Mouse (Mus musculus): ENCODE measurements around the gene Atad5. TPM values are rescaled to one million over a fixed set of nuclear protein-coding genes. Genes with fewer than 3 reads are reported as not detected.

Atad5 gene
- total and polyA plus RNA-seq, 3 experiments = 17.1 to 66.9 (median 22.6) TPM

DNA sequence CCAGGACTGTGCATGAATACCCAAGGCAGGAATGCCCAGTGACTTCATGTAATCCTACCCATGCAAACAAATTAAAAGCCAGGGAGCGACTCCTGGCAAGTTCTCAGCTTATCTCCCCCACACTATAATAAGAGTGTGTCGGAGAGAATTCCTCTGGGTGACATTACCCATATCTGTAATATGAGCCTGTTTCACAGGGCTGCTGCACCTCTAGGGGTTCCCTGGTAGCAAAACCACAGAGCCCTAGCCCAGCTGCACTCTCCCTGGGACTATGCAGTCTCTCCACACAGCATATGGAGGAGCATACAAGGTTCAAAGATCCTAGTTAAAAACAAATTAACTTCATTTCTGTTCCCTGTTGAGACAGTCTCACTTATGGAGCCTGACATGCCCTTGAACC is 39.1 kb upstream of the Atad5 start:
- Histone ChIP-seq H3K79me2 (ENCODE audit: control insufficient read depth, insufficient read depth, low read length, poor library complexity) (no peaks in the 10 kb centered on the region), H3K4me1 (ENCODE audit: control insufficient read depth in 1 of 2, insufficient read depth in 2 of 2, low read length in 2 of 2) (no peaks in the 10 kb centered on the region), H3K9me3 (replicated peaks; ENCODE audit: insufficient read depth, low read length) (no peaks in the 10 kb centered on the region), H3K9ac (ENCODE audit: control insufficient read depth, low read depth, low read length, poor library complexity, severe bottlenecking) (no peak overlapping the region), H3K27me3 (ENCODE audit: control insufficient read depth in 1 of 2, insufficient read depth in 2 of 2, low read length in 2 of 2) (no peaks in the 10 kb centered on the region), H3K27ac (ENCODE audit: control insufficient read depth, low read depth, low read length) (no peak overlapping the region), H3K36me3 (ENCODE audit: control insufficient read depth in 1 of 2, insufficient read depth in 2 of 2, low read length in 2 of 2) (peaks cover 0 to 29% of the 10 kb centered on the region in 2 experiments; a peak in 2 of 4 replicates), H3K4me3 (ENCODE audit: control insufficient read depth in 1 of 2, insufficient read depth in 1 of 2, low read depth in 2 of 2, low read length in 2 of 2) (no peak overlapping the region)
- TF ChIP-seq USF1 (IDR thresholded peaks at IDR 0.05; ENCODE audit: low read depth, low read length) (no peak), MYC (IDR thresholded peaks at IDR 0.05; ENCODE audit: low read depth, low read length) (no peak), NRF1 (IDR thresholded peaks at IDR 0.05; ENCODE audit: insufficient read depth, low read depth, low read length, poor library complexity, severe bottlenecking) (no peak), ZMIZ1 (IDR thresholded peaks at IDR 0.05; ENCODE audit: low read depth, low read length) (no peak), ELF1 (IDR thresholded peaks at IDR 0.05; ENCODE audit: low read depth, low read length) (no peak), TBP (IDR thresholded peaks at IDR 0.05; ENCODE audit: low read depth, low read length) (no peak), USF2 (IDR thresholded peaks at IDR 0.05; ENCODE audit: borderline replicate concordance in 1 of 2, insufficient read depth in 1 of 2, low read depth in 1 of 2, low read length in 2 of 2) (no peak), HCFC1 (IDR thresholded peaks at IDR 0.05; ENCODE audit: low read depth, low read length) (no peak), RAD21 (IDR thresholded peaks at IDR 0.05; ENCODE audit: low read depth, low read length) (no peak), MEF2A (IDR thresholded peaks at IDR 0.05; ENCODE audit: extremely low read depth, insufficient replicate concordance, low read depth, low read length, poor library complexity, severe bottlenecking) (no peak), UBTF (IDR thresholded peaks at IDR 0.05; ENCODE audit: borderline replicate concordance, insufficient read depth, low read depth, low read length) (no peak), RCOR1 (IDR thresholded peaks at IDR 0.05; ENCODE audit: low read depth, low read length) (no peak), KAT2A (conservative IDR thresholded peaks at IDR 0.05; ENCODE audit: low read depth, low read length) (no peak)
- no peak for DNase-seq (ENCODE audit: low read depth, low spot score)

DNA sequence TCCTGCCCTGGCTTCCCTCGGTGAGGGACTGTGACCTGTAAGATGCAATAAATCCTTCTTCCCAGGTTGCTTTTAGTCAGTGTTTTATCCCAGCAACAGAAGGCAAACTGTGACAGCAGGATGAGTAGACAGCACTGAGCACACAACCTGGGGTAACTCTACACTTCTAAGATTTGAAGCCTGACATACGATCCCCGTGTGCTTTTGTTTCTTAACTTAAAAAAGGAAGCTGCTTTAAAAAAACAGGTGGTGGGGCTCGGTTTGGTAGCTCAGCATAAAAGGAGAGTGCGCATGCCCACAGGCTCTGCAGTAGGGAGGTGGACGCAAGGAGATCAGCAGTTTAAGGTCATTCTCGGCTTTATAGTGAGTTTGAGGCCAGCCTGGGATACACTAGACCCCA is 36.7 kb upstream of the Atad5 start:
- no peak overlapping the region for H3K27ac ChIP-seq (ENCODE audit: control insufficient read depth, low read depth, low read length)
- H3K36me3 ChIP-seq (ENCODE audit: control insufficient read depth in 1 of 2, insufficient read depth in 2 of 2, low read length in 2 of 2) = peaks cover 0 to 36% of the 10 kb centered on the region in 2 experiments; a peak in 2 of 4 replicates
- H3K27me3 ChIP-seq (ENCODE audit: control insufficient read depth in 1 of 2, insufficient read depth in 2 of 2, low read length in 2 of 2) = no peaks in the 10 kb centered on the region
- no peaks in the 10 kb centered on the region for H3K79me2 ChIP-seq (ENCODE audit: control insufficient read depth, insufficient read depth, low read length, poor library complexity)
- DNase-seq (ENCODE audit: low read depth, low spot score) = no peak
- TF ChIP-seq POLR2AphosphoS2 (IDR thresholded peaks at IDR 0.05; ENCODE audit: low read length) (no peak), USF1 (IDR thresholded peaks at IDR 0.05; ENCODE audit: low read depth, low read length) (no peak), JUND (IDR thresholded peaks at IDR 0.05; ENCODE audit: low read depth, low read length) (no peak), POLR2A (IDR thresholded peaks at IDR 0.05; ENCODE audit: control insufficient read depth in 1 of 2, insufficient read depth in 1 of 2, low read depth in 1 of 2, low read length in 2 of 2, poor library complexity in 1 of 2) (no peak), RCOR1 (IDR thresholded peaks at IDR 0.05; ENCODE audit: low read depth, low read length) (no peak), USF2 (IDR thresholded peaks at IDR 0.05; ENCODE audit: borderline replicate concordance in 1 of 2, insufficient read depth in 1 of 2, low read depth in 1 of 2, low read length in 2 of 2) (no peak), CTCF (IDR thresholded peaks at IDR 0.05 in 2 of 3, conservative IDR thresholded peaks at IDR 0.05 in 1 of 3; ENCODE audit: control insufficient read depth in 1 of 3, insufficient read depth in 1 of 3, low read depth in 2 of 3, low read length in 3 of 3, poor library complexity in 1 of 3, severe bottlenecking in 1 of 3) (no peak), HCFC1 (IDR thresholded peaks at IDR 0.05; ENCODE audit: low read depth, low read length) (no peak)
- no peaks in the 10 kb centered on the region for H3K9me3 ChIP-seq (replicated peaks; ENCODE audit: insufficient read depth, low read length)
- no peak overlapping the region for H3K4me3 ChIP-seq (ENCODE audit: control insufficient read depth in 1 of 2, insufficient read depth in 1 of 2, low read depth in 2 of 2, low read length in 2 of 2)
- H3K4me1 ChIP-seq (ENCODE audit: control insufficient read depth in 1 of 2, insufficient read depth in 2 of 2, low read length in 2 of 2) = no peaks in the 10 kb centered on the region
- no peak overlapping the region for H3K9ac ChIP-seq (ENCODE audit: control insufficient read depth, low read depth, low read length, poor library complexity, severe bottlenecking)
